Mouse (Mus musculus): Measurements from ENCODE around the gene Rsg1.

GRCm38 (mm10) chr4:141249383-141249782 is 35.6 kb downstream of the Rsg1 start:
- TF ChIP-seq CTCF (IDR thresholded peaks at IDR 0.05; ENCODE audit: extremely low read depth, insufficient read depth, insufficient read length, insufficient replicate concordance) (no peak), POLR2A (IDR thresholded peaks at IDR 0.05; ENCODE audit: low read depth, low read length) (no peak)
